Mouse (Mus musculus): ENCODE measurements around the gene Evi2a. TPM values are rescaled to one million over a fixed set of nuclear protein-coding genes. Genes with fewer than 3 reads are reported as not detected.

The Evi2a gene
- polyA plus RNA-seq, 1 experiment = 0.04 TPM

GRCm38 (mm10) chr11:79528601-79529000 lies 1.8 kb downstream of the Evi2a start:
- Histone ChIP-seq H3K27me3 (ENCODE audit: control insufficient read depth) (no peaks in the 10 kb centered on the region), H3K36me3 (ENCODE audit: control insufficient read depth) (no peaks in the 10 kb centered on the region), H3K4me3 (replicated peaks) (no peak overlapping the region), H3K9me3 (ENCODE audit: control insufficient read depth, low read length) (no peaks in the 10 kb centered on the region), H3K4me1 (ENCODE audit: control insufficient read depth) (peaks cover 27% of the 10 kb centered on the region)
- TF ChIP-seq TAL1 (IDR thresholded peaks at IDR 0.05; ENCODE audit: low read length) (no peak), GATA1 (IDR thresholded peaks at IDR 0.05; ENCODE audit: low read length) (no peak)

- Histone ChIP-seq H3K36me3 (ENCODE audit: control insufficient read depth) (no peaks in the 10 kb centered on the region), H3K4me1 (ENCODE audit: control insufficient read depth) (peaks cover 26% of the 10 kb centered on the region), H3K27me3 (ENCODE audit: control insufficient read depth) (no peaks in the 10 kb centered on the region), H3K4me3 (replicated peaks) (no peak overlapping the region), H3K9me3 (ENCODE audit: control insufficient read depth, low read length) (no peaks in the 10 kb centered on the region)
- TF ChIP-seq GATA1 (IDR thresholded peaks at IDR 0.05; ENCODE audit: low read length) (no peak), TAL1 (IDR thresholded peaks at IDR 0.05; ENCODE audit: low read length) (no peak)
Measured at GRCm38 (mm10) chr11:79527739-79528384, 2.5 kb downstream of the Evi2a start.

GRCm38 (mm10) chr11:79527015-79527738 lies 3.2 kb downstream of the Evi2a start:
- Histone ChIP-seq H3K9me3 (ENCODE audit: control insufficient read depth, low read length) (no peaks in the 10 kb centered on the region), H3K27me3 (ENCODE audit: control insufficient read depth) (no peaks in the 10 kb centered on the region), H3K4me1 (ENCODE audit: control insufficient read depth) (peaks cover 26% of the 10 kb centered on the region), H3K4me3 (replicated peaks) (no peak overlapping the region), H3K36me3 (ENCODE audit: control insufficient read depth) (no peaks in the 10 kb centered on the region)
- no peak for TF ChIP-seq TAL1 (IDR thresholded peaks at IDR 0.05; ENCODE audit: low read length)
- no peak for TF ChIP-seq GATA1 (IDR thresholded peaks at IDR 0.05; ENCODE audit: low read length)

GRCm38 (mm10) chr11:79526549-79526948 lies 3.9 kb downstream of the Evi2a start:
- TF ChIP-seq TAL1 (IDR thresholded peaks at IDR 0.05; ENCODE audit: low read length) = no peak
- no peak for TF ChIP-seq GATA1 (IDR thresholded peaks at IDR 0.05; ENCODE audit: low read length)
- H3K9me3 ChIP-seq (ENCODE audit: control insufficient read depth, low read length) = no peaks in the 10 kb centered on the region
- peaks cover 26% of the 10 kb centered on the region for H3K4me1 ChIP-seq (ENCODE audit: control insufficient read depth)
- H3K27me3 ChIP-seq (ENCODE audit: control insufficient read depth) = no peaks in the 10 kb centered on the region
- no peaks in the 10 kb centered on the region for H3K36me3 ChIP-seq (ENCODE audit: control insufficient read depth)
- H3K4me3 ChIP-seq (replicated peaks) = no peak overlapping the region

GRCm38 (mm10) chr11:79524310-79524575 lies 6.2 kb downstream of the Evi2a start:
- Histone ChIP-seq H3K4me3 (replicated peaks) (no peak overlapping the region), H3K9me3 (ENCODE audit: control insufficient read depth, low read length) (no peaks in the 10 kb centered on the region), H3K36me3 (ENCODE audit: control insufficient read depth) (no peaks in the 10 kb centered on the region), H3K27me3 (ENCODE audit: control insufficient read depth) (no peaks in the 10 kb centered on the region), H3K4me1 (ENCODE audit: control insufficient read depth) (peaks cover 19% of the 10 kb centered on the region)
- TF ChIP-seq GATA1 (IDR thresholded peaks at IDR 0.05; ENCODE audit: low read length) (no peak), TAL1 (IDR thresholded peaks at IDR 0.05; ENCODE audit: low read length) (no peak)

- TF ChIP-seq GATA1 (IDR thresholded peaks at IDR 0.05; ENCODE audit: low read length) (no peak), TAL1 (IDR thresholded peaks at IDR 0.05; ENCODE audit: low read length) (no peak)
- H3K4me1 ChIP-seq (ENCODE audit: control insufficient read depth) = peaks cover 19% of the 10 kb centered on the region
- peak within 1 kb of the TSS; percentile 24 for H3K4me3 ChIP-seq (replicated peaks)
- H3K9me3 ChIP-seq (ENCODE audit: control insufficient read depth, low read length) = no peaks in the 10 kb centered on the region
- no peaks in the 10 kb centered on the region for H3K36me3 ChIP-seq (ENCODE audit: control insufficient read depth)
- H3K27me3 ChIP-seq (ENCODE audit: control insufficient read depth) = no peaks in the 10 kb centered on the region
Measured at GRCm38 (mm10) chr11:79523560-79524309, 6.7 kb downstream of the Evi2a start, which contains the start of gene Evi2b. Gene Evi2b, minus strand, starts transcription at chr11:79523762.

GRCm38 (mm10) chr11:79522944-79523343 lies 7.5 kb downstream of the Evi2a start:
- Histone ChIP-seq H3K36me3 (ENCODE audit: control insufficient read depth) (no peaks in the 10 kb centered on the region), H3K4me1 (ENCODE audit: control insufficient read depth) (peaks cover 17% of the 10 kb centered on the region), H3K9me3 (ENCODE audit: control insufficient read depth, low read length) (no peaks in the 10 kb centered on the region), H3K27me3 (ENCODE audit: control insufficient read depth) (no peaks in the 10 kb centered on the region), H3K4me3 (replicated peaks) (no peak overlapping the region)
- TF ChIP-seq TAL1 (IDR thresholded peaks at IDR 0.05; ENCODE audit: low read length) = no peak
- TF ChIP-seq GATA1 (IDR thresholded peaks at IDR 0.05; ENCODE audit: low read length) = no peak

GRCm38 (mm10) chr11:79521930-79522329 lies 8.5 kb downstream of the Evi2a start:
- Histone ChIP-seq H3K27me3 (ENCODE audit: control insufficient read depth) (no peaks in the 10 kb centered on the region), H3K36me3 (ENCODE audit: control insufficient read depth) (no peaks in the 10 kb centered on the region), H3K9me3 (ENCODE audit: control insufficient read depth, low read length) (no peaks in the 10 kb centered on the region), H3K4me1 (ENCODE audit: control insufficient read depth) (peaks cover 8% of the 10 kb centered on the region), H3K4me3 (replicated peaks) (no peak overlapping the region)
- no peak for TF ChIP-seq TAL1 (IDR thresholded peaks at IDR 0.05; ENCODE audit: low read length)
- TF ChIP-seq GATA1 (IDR thresholded peaks at IDR 0.05; ENCODE audit: low read length) = no peak

- Histone ChIP-seq H3K4me3 (replicated peaks) (no peak overlapping the region), H3K9me3 (ENCODE audit: control insufficient read depth, low read length) (no peaks in the 10 kb centered on the region), H3K4me1 (ENCODE audit: control insufficient read depth) (peaks cover 7% of the 10 kb centered on the region), H3K27me3 (ENCODE audit: control insufficient read depth) (no peaks in the 10 kb centered on the region), H3K36me3 (ENCODE audit: control insufficient read depth) (no peaks in the 10 kb centered on the region)
- TF ChIP-seq TAL1 (IDR thresholded peaks at IDR 0.05; ENCODE audit: low read length) (no peak), GATA1 (IDR thresholded peaks at IDR 0.05; ENCODE audit: low read length) (no peak)
Measured at GRCm38 (mm10) chr11:79520772-79521171, 9.6 kb downstream of the Evi2a start.
